Mouse (Mus musculus) lung, embryonic 14.5 days (tissue): Measurements from ENCODE around the gene Unc5b. TPM values are rescaled to one million over a fixed set of nuclear protein-coding genes. Genes with fewer than 3 reads are reported as not detected.

Experiments
- ATAC-seq: fragments of 200-750 bp; cut with Nextera tagmentation; 2 replicates; pipeline ENCODE4 v1.8.0; 2017; ENCODE audit warnings: mild to moderate bottlenecking, moderate TSS enrichment, moderate library complexity; ENCODE audit not compliant: insufficient read depth
- DNase-seq: peaks from one replicate; pipeline ENCODE4 v3.0.0-alpha.2; 2015
- H3K27ac ChIP-seq: fragments of 300-500 bp; sonication (generic); 2 replicates; pipeline ENCODE4 v1.5.1; 2014; ENCODE audit warnings: low read depth, mild to moderate bottlenecking, moderate library complexity
- H3K27me3 ChIP-seq: fragments of 300-500 bp; sonication (generic); 2 replicates; pipeline ENCODE4 v1.6.1; 2014; ENCODE audit warnings: low read length, control low read depth; ENCODE audit not compliant: insufficient read depth
- H3K36me3 ChIP-seq: fragments of 300-500 bp; sonication (generic); 2 replicates; pipeline ENCODE4 v1.6.1; 2014; ENCODE audit warnings: control low read depth; ENCODE audit not compliant: insufficient read depth
- H3K4me1 ChIP-seq: fragments of 300-500 bp; sonication (generic); 2 replicates; pipeline ENCODE4 v1.6.1; 2014; ENCODE audit warnings: antibody characterized with exemption, control low read depth; ENCODE audit not compliant: insufficient read depth
- H3K4me2 ChIP-seq: fragments of 300-500 bp; sonication (generic); 2 replicates; pipeline ENCODE4 v1.6.1; 2014; ENCODE audit warnings: mild to moderate bottlenecking
- H3K4me3 ChIP-seq: fragments of 300-500 bp; sonication (generic); 2 replicates; pipeline ENCODE4 v1.5.1; 2014; ENCODE audit warnings: low read depth, low read length
- H3K9ac ChIP-seq: fragments of 300-500 bp; sonication (generic); 2 replicates; pipeline ENCODE4 v1.6.1; 2014
- H3K9me3 ChIP-seq: fragments of 300-500 bp; sonication (generic); 2 replicates; pipeline ENCODE4 v1.6.1; 2016; ENCODE audit warnings: low read depth, low read length, control low read depth
- CTCF ChIP-seq: IDR thresholded peaks from 2 replicates; pipeline ENCODE4 v1.5.1; 2016; ENCODE audit warnings: antibody characterized with exemption, low read depth
- WGBS: fragments of 180-500 bp; shearing (Covaris S2); extraction: QIAGEN DNeasy Blood & Tissue Kit; methylation state at CpG from one replicate; pipeline ENCODE4 v1.1.7; 2014; 5-methylcytosine and 5-hydroxymethylcytosine counted together
- polyA plus RNA-seq: library from polyadenylated mRNA; unstranded; fragments of >200 nt; fragmentation: Nextera tagmentation; extraction: Ambion mirVana; gene quantifications from 2 replicates; pipeline ENCODE4 v1.2.1, GENCODE M21; 2014

Gene Unc5b
- polyA plus RNA-seq, 1 experiment from 2014 or later: 6.6 TPM

GRCm38 (mm10) chr10:60816872-60817648 lies 14.3 kb downstream of the Unc5b start:
- Histone ChIP-seq H3K4me3 (no peak overlapping the region), H3K27ac (peak overlapping the region; percentile 96), H3K9ac (no peak overlapping the region), H3K36me3 (no peaks in the 10 kb centered on the region), H3K4me1 (peaks cover 65% of the 10 kb centered on the region), H3K27me3 (no peaks in the 10 kb centered on the region), H3K9me3 (no peaks in the 10 kb centered on the region), H3K4me2 (0 out of 2 replicates have a peak overlapping the region, but pooled peaks have one; percentile 23)
- DNase-seq (peak; percentile 81), ATAC-seq (peak; percentile 16; the same call in 1 of the 2 replicates)
- WGBS: 16% methylated on average over 14 of the region's 14 CpGs
- TF ChIP-seq CTCF: no peak

DNA sequence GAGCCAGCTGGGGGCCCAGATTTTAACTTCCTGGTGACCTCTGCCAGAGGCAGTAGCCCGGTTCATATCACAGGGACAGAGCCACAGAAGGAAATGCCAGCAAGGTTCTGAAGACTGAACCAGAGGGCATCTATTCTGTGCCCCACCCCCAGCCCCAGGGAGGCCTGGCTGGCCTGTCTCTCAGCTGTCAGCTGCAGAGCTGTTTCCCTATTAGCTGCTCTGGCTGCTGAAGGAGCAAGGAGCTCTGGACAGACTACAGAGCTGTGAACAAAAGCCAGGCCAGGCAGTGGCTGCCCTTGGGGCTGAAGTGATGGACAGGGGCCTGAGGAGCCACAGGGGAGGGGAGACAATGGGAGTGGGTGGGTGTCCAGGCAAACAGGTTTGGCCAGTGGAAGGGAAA lies 15.5 kb downstream of the Unc5b start:
- no peak overlapping the region for H3K4me2 ChIP-seq
- DNase-seq (peak; percentile 46), ATAC-seq (no peak)
- whole genome bisulfite sequencing: 13% methylated on average over 1 of the region's 1 CpGs
- H3K4me1 ChIP-seq: peaks cover 63% of the 10 kb centered on the region
- no peaks in the 10 kb centered on the region for H3K27me3 ChIP-seq
- no peak for TF ChIP-seq CTCF
- no peak overlapping the region for H3K9ac ChIP-seq
- no peaks in the 10 kb centered on the region for H3K36me3 ChIP-seq
- H3K9me3 ChIP-seq: no peaks in the 10 kb centered on the region
- H3K4me3 ChIP-seq: no peak overlapping the region
- H3K27ac ChIP-seq: peak overlapping the region; percentile 96

DNA sequence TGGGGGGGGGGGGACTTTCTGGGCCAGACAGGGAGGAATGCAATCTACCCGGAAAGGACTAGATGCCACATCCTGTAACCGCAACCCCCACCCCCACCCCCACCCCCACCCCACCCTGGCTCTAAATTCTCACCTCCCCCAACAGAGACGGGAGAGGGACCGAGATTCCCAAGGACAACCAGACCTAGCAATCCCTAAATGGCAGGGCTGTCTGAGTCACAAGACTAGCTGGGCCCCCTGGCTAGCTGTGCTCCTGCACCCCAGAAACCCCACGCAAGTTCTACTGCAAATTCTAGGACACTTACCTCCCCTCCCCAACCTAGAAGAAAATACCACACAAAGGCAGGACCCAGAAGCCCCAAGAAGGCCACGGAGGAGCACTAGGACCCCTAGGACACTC lies 16.3 kb downstream of the Unc5b start:
- Histone ChIP-seq H3K36me3 (no peaks in the 10 kb centered on the region), H3K27ac (peak overlapping the region; percentile 96), H3K9ac (no peak overlapping the region; the same call in 1 of the 2 replicates), H3K4me1 (peaks cover 62% of the 10 kb centered on the region), H3K4me2 (peak overlapping the region; percentile 37), H3K4me3 (no peak overlapping the region), H3K27me3 (no peaks in the 10 kb centered on the region), H3K9me3 (no peaks in the 10 kb centered on the region)
- ATAC-seq (peak; percentile 3; the same call in 1 of the 2 replicates), DNase-seq (no peak)
- 15% methylated on average over 6 of the region's 6 CpGs for WGBS
- TF ChIP-seq CTCF: no peak

GRCm38 (mm10) chr10:60814444-60815057 lies 16.8 kb downstream of the Unc5b start:
- peak overlapping the region; percentile 37 for H3K4me2 ChIP-seq
- DNase-seq (peak; percentile 78), ATAC-seq (peak; percentile 77)
- no peaks in the 10 kb centered on the region for H3K27me3 ChIP-seq
- H3K4me1 ChIP-seq: peaks cover 57% of the 10 kb centered on the region
- H3K36me3 ChIP-seq: no peaks in the 10 kb centered on the region
- H3K9ac ChIP-seq: peak overlapping the region; percentile 26
- peak overlapping the region; percentile 96 for H3K27ac ChIP-seq
- no peak overlapping the region for H3K4me3 ChIP-seq
- H3K9me3 ChIP-seq: no peaks in the 10 kb centered on the region
- TF ChIP-seq CTCF: no peak
- 6% methylated on average over 10 of the region's 10 CpGs for WGBS

- ATAC-seq (no peak), DNase-seq (no peak)
- Histone ChIP-seq H3K27me3 (no peaks in the 10 kb centered on the region), H3K27ac (peak overlapping the region; percentile 96), H3K36me3 (no peaks in the 10 kb centered on the region), H3K9me3 (no peaks in the 10 kb centered on the region), H3K4me1 (peaks cover 62% of the 10 kb centered on the region), H3K4me2 (peak overlapping the region; percentile 37; the same call in 1 of the 2 replicates), H3K9ac (peak overlapping the region; percentile 26), H3K4me3 (no peak overlapping the region)
- WGBS: 13% methylated on average over 8 of the region's 8 CpGs
- TF ChIP-seq CTCF: no peak
Measured at GRCm38 (mm10) chr10:60813606-60814005, 17.8 kb downstream of the Unc5b start.

- ATAC-seq: no peak
- no peak for TF ChIP-seq CTCF
- Histone ChIP-seq H3K4me3 (no peak overlapping the region), H3K9me3 (no peaks in the 10 kb centered on the region), H3K9ac (peak overlapping the region; percentile 23; the same call in 1 of the 2 replicates), H3K27me3 (no peaks in the 10 kb centered on the region), H3K27ac (peak overlapping the region; percentile 71), H3K4me1 (peaks cover 66% of the 10 kb centered on the region), H3K36me3 (no peaks in the 10 kb centered on the region), H3K4me2 (peak overlapping the region; percentile 36)
- DNase-seq: peak; percentile 51
- 11% methylated on average over 15 of the region's 15 CpGs for whole genome bisulfite sequencing
Measured at GRCm38 (mm10) chr10:60811792-60812525, 19.4 kb downstream of the Unc5b start.

- Histone ChIP-seq H3K27me3 (no peaks in the 10 kb centered on the region), H3K9me3 (no peaks in the 10 kb centered on the region), H3K27ac (peak overlapping the region; percentile 85), H3K36me3 (no peaks in the 10 kb centered on the region), H3K4me2 (no peak overlapping the region; the same call in 1 of the 2 replicates), H3K4me1 (peaks cover 46% of the 10 kb centered on the region), H3K9ac (peak overlapping the region; percentile 16), H3K4me3 (no peak overlapping the region)
- no peak for TF ChIP-seq CTCF
- 45% methylated on average over 6 of the region's 6 CpGs for WGBS
- DNase-seq (peak; percentile 40), ATAC-seq (peak; percentile 37; the same call in 1 of the 2 replicates)
Measured at GRCm38 (mm10) chr10:60808447-60808846, 22.9 kb downstream of the Unc5b start.
